Mouse (Mus musculus): ENCODE data around the gene Slc25a23.

Gene Slc25a23
- long read RNA-seq, experiment 1, partial matches to known transcripts, result 0 of 2 reads
- long read RNA-seq, experiment 1, other reads (novel, unspliced or antisense), result 2 of 2 reads
- long read RNA-seq, experiment 2, partial matches to known transcripts, result 1 of 2 reads
- long read RNA-seq, experiment 2, other reads (novel, unspliced or antisense), result 1 of 2 reads

DNA sequence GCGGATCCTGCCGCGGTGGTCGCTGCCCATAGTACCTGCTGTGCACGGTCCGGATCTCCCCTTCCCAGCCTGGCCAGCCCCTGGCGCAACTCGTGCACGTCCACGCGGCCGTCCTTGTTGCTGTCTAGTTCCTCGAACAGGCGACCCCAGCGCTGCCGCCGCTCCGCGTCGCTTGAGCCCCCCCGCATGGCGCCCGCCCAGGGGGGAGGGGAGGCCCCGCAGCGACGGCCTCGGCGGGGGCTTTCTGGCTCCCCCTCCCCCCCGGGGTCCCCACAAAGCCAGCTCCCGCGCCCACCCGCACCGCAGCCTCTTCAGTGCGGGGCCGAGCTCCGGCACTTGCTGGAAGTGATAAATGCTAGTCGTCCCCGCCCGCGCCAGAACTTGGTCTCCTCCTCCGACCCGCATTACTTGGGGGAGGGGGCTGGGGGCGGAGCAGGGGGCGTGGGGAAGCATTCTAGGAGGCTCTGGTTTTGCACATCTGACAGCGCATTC lies at the start of gene Slc25a23:
Slc25a23 (minus strand) TSS at position 378 of the 492 bp plus-strand sequence.
- intact Hi-C loops (cut with DNase I), result no loop called here

DNA sequence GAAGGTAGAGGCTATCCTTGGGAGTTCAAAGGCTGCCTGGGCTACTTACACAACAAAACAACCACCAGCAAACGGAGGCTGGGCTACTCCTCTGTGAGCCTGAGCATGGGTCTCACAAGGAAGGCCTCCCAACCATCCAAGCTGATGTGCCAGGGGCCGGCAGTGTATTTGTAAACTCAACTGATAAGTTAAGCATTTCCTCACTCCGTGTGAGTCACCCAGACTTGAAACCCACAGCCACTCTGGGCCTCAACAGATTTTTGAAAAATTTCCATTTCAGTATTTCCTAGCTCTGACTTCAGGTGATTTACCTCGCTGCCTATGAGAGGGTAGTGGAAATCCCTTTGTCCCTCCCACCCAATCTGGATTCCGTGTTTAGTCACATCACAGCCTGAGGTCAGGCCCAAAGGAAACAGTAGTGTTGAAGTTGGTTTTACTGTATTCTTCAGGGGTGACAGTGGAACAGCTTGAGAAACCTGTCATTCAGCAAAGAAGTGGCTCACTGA lies 49.1 kb upstream of the Slc25a23 start:
- intact Hi-C loops (cut with DNase I), result no loop called here

- intact Hi-C loops (cut with DNase I), result no loop called here
Observed at GRCm38 (mm10) chr17:57108040-57108665, 48.5 kb upstream of the Slc25a23 start.

- intact Hi-C loops (cut with DNase I), result no loop called here
Observed at GRCm38 (mm10) chr17:57107064-57107463, 47.4 kb upstream of the Slc25a23 start.

- intact Hi-C loops (cut with DNase I), result no loop called here
Observed at GRCm38 (mm10) chr17:57106035-57106368, 46.3 kb upstream of the Slc25a23 start.

- intact Hi-C loops (cut with DNase I), result no loop called here
Observed at GRCm38 (mm10) chr17:57105181-57106034, 45.7 kb upstream of the Slc25a23 start, which contains the start of gene Tnfsf9. Gene Tnfsf9, plus strand, starts transcription at chr17:57105325.

DNA sequence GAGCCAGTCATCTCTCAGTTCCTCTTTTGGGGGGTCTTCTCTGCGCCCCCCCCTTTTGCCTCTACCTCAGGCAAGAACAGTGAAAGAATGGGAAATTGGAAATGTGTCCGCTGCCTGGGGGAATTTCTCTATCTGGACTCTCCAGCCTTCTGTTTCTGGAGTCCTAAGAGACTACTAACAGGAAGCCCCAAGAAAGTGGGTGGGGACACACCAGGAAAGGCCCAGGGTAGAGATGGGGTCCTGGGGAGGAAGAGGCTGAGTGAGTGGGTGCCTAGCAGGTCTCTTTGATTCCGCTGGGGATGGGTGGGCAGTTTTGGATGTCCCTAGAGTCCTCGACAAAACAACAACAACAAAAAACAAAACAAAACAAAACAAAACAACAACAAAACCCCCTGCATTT lies 44.8 kb upstream of the Slc25a23 start:
- intact Hi-C loops (cut with DNase I), result no loop called here

GRCm38 (mm10) chr17:57102276-57102675 lies 42.6 kb upstream of the Slc25a23 start:
- intact Hi-C loops (cut with DNase I), result no loop called here

GRCm38 (mm10) chr17:57099629-57100325 lies 40.1 kb upstream of the Slc25a23 start:
- intact Hi-C loops (cut with DNase I), result loop anchor here (5.0 kb wide), 1 partner anchor 233 kb away; no protein-coding TSS in a partner anchor

DNA sequence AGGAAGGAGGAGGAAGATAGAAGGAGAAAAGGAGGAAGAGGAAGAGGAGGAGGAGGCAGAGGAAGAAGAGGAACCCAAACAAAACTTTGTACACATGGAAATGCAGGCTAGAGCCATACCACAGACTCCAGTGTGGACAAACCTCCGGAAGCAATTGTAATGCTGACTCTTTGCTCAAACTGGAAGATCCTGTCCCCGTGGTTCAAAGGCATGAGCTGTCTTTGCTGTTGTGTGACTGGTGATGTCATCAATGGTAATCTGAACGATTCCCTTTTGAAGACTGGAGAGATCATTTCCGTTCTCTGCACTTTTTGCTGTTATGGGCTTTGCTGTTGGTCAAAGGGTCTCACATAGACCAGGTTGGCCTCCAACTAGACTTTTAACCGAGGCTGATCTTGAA lies 38.7 kb upstream of the Slc25a23 start:
- intact Hi-C loops (cut with DNase I), result loop anchor here (5.0 kb wide), 1 partner anchor 234 kb away; no protein-coding TSS in a partner anchor

DNA sequence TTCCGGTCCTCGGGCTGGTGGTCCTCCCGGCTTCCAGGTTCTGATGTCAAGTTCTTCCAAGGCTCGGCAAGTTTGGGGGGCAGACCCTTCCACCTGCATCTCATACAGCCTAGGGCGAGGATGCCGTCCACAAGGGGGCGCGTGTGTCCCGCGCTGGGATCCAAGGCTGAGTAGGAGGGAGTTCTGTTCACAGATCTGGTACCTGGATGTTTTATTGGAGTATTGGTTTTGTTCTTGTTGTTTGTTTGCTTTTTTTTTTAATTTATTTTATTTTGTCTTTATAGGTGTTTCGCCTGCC lies 36.9 kb upstream of the Slc25a23 start:
- intact Hi-C loops (cut with DNase I), result loop anchor here (1.0 to 5.0 kb wide), 2 partner anchors 71 to 236 kb away; no protein-coding TSS in a partner anchor

DNA sequence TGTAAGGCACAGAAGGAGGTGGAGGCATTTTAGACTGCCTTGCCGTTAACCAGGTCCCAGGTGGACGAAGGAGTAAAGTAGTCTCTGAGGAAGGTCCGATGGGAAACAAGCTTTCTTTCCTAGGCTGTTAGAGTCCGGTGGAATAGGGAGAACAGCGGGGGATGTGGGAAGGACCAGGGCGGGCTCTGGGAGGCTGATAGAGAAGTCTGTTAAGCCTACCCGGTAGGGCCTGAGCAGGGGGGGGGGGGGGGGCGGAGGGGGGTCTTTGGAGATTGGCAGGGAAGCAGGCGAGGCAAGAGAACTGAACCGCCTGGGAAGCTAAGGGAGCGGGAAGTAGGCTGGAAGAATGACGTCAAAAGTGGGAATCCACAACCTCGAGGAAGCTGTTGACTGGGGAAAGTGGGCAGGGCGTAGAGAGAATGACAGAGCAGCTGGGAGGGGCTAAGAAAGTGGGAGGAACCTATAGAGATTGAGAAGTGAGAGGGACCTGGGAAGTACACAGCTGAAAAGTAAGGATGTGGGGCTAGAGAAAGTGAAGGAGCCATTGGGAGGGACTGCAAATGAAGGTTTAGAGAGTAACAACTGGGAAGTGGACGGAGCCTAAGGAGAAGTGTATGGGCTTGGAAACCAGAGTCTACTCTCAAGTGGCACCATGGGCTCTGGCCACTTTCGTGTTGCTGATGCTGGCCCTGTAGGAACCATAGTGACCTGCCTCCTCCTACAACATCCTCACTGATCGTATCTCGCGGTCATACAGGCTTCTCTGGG lies 36.4 kb upstream of the Slc25a23 start:
- intact Hi-C loops (cut with DNase I), result loop anchor here (1.0 to 5.0 kb wide), 2 partner anchors 71 to 236 kb away; no protein-coding TSS in a partner anchor

- intact Hi-C loops (cut with DNase I), result no loop called here
Observed at GRCm38 (mm10) chr17:57094222-57094621, 34.6 kb upstream of the Slc25a23 start.

DNA sequence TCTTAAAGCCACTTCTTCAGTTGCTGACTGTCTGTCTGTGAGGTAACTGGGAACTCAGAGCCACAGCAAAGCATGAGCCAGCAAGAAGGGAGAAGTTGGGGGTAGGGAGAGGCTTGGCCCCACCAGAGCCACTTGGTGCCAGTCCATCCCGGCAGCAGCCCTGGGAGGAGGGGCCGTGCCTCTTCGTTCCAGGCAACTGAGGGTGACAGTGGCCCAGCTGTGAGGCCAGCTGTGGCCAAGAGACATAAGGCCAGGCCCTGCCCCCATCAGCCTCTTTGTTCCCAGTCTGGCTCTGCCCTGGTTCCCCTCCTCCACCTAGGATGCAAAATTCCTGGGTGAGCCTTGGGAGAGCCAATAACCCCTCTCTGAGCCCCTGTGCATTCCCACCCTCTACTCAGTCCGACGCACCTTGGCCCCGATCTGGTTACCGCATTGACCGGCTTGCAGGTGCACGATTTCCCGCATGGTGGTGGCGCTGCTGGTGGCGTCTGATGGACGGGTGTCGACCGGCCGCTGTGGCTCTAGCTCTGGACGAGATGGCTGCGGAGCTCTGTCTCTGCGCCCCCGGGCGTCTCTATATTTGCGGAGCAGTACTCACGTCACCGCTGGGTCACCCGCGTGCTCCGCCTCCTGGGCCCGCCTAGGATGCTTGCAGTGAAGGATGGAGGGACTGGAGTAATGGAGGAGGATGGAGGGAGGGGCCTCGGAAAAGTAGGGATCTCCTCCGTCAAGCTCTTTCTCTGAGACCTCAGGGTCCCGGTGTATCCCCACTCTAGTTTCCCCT lies 27.6 kb upstream of the Slc25a23 start, which contains the start of gene Tubb4a:
Tubb4a (minus strand) TSS at position 734 of the 784 bp plus-strand sequence.
- intact Hi-C loops (cut with DNase I), result no loop called here

DNA sequence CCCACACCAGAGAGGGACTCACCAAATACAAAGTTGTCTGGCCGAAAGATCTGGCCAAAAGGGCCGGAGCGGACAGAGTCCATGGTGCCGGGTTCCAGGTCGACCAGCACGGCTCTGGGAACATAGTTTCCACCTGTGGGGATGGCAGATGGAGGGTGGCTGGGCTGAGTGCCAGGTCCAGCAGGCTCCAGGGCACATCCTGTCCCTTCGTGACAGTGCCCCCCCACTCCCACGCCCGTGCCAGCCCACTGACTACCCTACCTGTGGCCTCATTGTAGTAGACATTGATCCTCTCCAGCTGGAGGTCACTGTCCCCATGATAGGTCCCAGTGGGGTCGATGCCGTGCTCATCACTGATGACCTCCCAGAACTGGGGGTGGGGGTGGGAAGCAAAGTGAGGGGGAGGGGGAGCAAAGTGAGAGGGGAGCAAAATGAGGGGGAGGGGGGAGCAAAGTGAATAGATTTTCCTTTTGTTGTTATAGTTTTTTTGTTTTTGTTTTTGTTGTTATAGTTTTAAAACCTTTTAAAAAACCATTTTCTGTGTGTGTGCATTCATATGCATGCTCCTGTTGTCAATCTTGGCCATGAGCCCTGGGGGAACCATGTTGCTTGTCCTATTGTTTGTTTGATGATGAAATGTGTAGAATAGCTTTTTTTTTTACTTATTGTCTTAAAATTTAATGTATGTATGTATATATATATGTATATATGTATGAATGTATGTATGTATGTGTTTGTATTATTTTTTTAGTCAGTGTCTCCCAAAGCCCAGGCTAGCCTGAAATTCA lies 26.5 kb upstream of the Slc25a23 start:
- intact Hi-C loops (cut with DNase I), result no loop called here

DNA sequence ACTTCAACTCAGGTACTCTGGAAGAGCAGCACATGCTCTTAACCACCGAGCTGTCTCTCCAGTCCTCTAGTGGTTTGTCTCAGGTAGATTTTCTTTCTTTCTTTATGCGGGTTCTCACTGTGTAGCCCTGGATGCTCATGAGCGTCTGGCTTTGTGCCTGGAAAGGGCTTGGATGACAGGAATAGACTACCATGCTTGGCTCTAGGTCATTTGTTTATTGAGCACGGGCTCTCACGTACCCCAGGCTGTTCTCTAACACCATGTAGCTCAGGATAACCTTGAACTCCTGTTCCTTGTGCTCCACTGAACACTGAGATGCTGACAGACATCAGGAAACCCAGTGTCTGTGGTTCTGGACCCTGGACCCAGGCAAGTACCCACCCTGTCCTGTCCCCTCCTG lies 22.8 kb upstream of the Slc25a23 start:
- intact Hi-C loops (cut with DNase I), result no loop called here

DNA sequence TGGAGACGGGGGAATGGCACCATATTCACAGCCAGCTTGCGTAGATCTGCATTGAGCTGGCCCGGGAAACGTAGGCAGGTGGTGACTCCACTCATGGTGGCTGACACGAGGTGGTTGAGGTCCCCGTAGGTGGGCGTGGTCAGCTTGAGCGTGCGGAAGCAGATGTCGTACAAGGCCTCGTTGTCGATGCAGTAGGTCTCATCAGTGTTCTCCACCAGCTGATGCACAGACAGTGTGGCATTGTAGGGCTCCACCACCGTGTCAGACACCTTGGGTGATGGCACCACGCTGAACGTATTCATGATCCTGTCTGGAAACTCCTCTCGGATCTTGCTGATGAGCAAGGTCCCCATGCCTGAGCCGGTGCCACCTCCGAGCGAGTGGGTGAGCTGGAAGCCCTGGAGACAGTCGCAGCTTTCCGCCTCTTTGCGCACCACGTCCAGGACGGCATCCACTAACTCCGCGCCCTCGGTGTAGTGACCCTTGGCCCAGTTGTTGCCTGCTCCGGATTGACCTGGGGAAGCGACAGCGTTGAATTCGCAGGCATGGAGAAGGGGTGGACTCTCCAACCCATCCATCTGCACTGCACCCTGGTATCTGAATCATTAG lies 21.7 kb upstream of the Slc25a23 start:
- intact Hi-C loops (cut with DNase I), result no loop called here

DNA sequence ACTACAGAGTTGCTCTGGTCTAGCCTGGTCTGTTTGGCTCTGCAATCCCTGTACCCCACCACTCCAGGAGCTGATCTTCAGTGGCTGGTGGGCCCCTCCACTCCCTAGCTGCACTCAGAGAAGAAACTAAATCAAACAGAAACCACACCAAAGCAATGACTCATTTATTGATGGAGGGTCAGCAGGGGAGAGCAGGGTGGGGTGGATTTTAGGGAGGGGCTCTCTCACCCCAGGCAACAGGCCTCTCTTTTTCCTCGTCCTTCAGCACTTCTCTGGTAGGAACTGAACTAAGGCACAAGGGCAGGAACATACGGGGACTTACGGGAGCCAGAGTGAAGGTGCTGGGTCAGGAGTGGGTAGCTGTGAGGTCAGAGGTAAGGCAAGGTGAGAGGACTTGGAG lies 20.3 kb upstream of the Slc25a23 start:
- intact Hi-C loops (cut with DNase I), result no loop called here
